Mouse (Mus musculus) cortical plate, adult 2 months (tissue): ENCODE data around the gene Snx13.

Experiments
- CTCF ChIP-seq: fragments of 200-500 bp; IDR thresholded peaks from 2 replicates; pipeline ENCODE4 v1.5.1; 2011; ENCODE audit warnings: mild to moderate bottlenecking, control low read depth, low read length; ENCODE audit not compliant: insufficient read depth; ENCODE audit errors: extremely low read depth
- POLR2A ChIP-seq: fragments of 200-500 bp; IDR thresholded peaks from 2 replicates; pipeline ENCODE4 v1.6.1; 2011; ENCODE audit warnings: mild to moderate bottlenecking, low read length, control low read depth; ENCODE audit not compliant: insufficient read depth; ENCODE audit errors: extremely low read depth

DNA sequence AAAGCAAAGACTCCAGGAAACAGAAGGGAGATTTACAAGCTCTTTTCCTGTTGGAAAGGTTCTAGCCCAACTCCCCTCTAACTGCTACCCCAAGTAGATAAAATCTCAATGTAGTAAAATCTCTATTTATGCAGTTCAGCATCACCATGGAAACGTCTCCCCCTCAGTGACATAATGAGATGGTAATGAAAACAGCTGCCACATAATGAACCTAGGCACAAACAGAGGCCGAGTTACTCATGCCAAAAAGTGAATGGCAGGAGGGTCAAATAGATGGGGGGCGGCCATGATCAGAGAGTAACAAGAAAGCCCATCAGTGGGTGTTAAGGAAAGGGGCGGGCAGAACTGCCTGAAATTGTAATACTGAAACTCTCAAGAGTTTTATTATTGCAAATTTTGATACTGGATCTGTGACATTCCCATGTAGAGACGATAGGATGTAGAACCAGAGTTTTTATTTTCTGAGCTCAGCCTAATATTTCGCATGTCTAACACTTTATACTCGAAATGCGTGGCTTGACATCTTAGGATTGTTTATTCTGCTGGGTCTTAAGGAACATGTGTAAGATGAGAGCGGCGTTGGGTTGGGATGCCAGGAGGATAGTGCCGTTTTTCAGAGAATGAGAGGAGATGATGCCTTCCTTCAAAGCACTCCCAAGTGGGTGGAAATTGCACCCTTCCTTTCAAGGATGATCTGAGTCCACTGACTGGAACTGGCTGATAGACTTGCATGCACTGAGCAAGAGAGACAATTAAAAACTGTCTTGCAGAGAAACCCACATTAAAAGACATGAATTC, 38.4 kb upstream of the Snx13 start:
- TF ChIP-seq CTCF (no peak), POLR2A (no peak)
